Mouse (Mus musculus) cerebellum, adult 9-10 months (tissue): ENCODE measurements around the gene Clint1.

Experiments used
- DNase-seq: peaks from one replicate; pipeline ENCODE4 v3.0.0; 2022

The Clint1 gene

DNA sequence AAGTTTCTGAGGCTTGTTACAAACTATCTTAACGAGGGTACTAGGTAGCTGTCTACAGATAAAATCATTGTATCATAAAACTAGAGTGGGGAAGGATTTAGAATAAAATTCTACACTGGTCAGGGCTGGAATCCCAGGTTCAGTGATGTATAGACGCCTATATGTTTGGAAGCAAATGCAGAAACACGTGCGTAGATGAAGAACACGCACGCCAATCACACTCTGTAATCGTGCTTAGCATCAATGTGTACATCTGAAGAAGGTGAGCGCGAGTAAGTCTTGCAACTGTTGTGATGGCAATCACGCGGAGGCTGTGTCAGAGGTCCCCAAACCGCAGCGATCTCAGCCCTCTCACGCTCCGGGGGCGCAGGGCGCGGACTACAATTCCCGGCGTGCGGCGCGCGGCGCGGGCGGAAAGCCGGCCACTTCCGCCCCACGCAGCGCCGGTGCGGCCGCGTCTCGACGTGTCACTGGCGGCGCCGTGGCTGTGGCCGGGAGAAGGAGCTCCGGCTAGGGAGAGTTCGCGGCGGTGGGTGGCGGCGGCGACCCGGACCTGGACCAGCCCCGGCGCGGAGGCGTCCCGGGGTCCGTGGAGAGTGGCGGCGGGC lies at the start of gene Clint1:
Gene Clint1 (plus strand): TSS at position 536 of the 608 bp plus-strand sequence.
- DNase-seq, result peak; percentile 75

DNA sequence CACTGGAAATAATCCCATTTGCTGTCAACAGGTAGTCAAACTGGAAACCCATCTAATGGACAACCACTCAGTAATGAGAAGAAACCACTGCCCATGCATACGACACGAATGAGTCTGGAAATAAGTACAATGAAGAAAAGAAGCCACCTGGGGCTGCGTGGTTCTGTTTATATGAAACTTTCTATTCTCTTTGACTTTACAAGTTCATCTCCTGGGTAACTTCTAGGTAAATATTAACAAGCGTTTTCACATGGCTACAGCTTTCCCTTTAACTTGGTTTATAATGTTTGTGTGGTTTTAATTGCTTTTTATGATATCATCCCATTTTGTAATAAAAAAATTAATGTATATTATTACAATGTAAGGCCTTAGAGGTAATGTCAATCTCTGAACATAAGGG lies 47.8 kb upstream of the Clint1 start:
- no peak for DNase-seq

DNA sequence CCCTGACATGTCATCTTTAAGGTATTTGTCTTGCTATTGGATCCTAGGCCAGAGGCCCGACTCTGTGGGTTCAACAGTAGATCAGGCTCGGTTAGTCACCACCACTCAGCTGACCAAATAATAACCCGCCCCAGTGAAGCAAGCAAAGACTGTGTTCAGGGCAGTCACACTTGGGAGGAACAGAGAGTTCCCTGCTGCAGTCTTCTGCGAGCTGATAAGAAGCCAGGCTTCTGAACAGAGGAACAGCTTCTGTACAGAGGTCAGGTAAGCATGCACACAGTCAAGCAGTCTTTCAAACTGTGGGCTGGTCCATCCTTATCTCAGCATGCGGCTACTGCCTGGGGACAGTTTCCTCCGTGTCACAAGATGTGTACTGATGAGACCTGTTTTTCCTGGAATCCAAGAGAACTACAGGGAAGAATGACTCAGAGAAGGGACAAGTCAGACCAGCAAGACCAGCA lies 46.5 kb upstream of the Clint1 start:
- DNase-seq, result no peak

DNA sequence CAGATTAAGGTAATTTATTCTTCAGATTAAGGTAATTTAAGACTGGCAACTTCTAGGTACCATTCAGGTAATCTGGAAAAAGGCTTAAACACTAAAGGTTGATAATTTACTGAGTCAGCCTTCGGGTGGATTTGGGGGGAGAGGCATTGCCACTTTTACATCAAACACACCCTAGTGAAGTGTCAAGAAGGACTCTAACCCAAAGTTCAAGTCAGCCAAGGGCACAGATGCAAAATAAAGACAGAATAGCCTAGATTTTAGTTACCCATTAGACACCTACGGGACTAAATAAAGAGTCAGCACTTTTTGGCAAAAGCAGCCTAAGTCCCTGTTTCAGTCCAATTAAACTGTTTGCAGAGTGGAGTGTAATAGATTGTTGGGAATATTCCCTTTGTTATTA lies 46.0 kb upstream of the Clint1 start:
- DNase-seq, result no peak

DNA sequence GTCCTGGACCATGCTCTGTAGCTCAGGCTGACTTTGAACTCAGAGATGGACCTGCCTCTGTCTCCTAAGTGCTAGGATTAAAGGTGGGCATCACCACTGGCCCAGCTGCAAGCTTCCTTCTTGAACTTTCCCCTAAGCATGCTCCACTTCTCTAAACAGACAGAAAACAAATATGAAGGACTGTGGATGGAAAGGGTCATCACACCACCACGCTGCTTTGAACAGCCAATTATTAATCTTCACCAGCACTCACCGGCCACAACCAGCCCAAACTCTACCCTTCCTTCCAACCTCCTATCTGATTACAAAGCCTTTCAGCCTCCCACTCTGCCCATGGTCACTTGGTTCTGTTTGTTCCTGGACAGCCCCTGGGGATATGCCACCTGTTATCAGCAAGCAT lies 45.6 kb upstream of the Clint1 start:
- DNase-seq, result no peak

DNA sequence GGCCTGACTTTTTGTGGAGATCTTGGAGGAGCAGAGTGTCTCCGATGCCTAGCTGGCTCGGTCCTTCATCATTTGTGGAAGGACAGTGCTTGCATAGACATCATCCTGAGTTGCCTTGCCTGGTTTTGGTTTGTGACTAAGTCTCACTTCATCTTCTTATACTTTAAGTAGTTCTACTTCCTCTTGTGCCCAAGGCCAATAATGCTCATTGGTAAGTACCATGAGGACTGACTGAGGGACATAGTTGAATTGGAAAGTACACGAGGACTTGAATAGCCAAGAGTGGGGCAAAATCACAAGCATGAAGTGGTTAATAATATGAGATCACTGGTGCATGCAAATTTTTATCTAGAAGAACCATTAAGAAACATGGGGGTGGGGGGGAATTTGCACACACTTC lies 45.0 kb upstream of the Clint1 start:
- DNase-seq, result no peak

DNA sequence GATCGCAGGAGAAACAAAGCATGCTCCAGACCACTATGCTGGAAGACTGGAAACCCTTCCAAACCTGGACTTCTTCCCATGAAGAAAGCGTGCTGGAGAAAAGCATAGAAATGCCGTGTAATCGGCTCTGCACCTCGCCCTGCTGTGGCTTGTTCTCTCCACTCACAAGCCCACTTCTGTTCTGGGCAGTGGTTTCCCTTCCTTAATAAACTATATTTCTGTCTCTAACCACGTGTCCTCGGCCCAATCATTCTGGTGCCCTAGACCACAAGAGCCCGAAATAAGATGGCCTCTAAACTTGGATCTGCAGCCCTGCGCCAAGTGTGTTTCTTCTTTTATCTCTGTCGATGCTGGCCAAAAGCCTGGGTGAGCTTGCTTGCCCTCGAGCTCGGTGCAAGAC lies 44.0 kb upstream of the Clint1 start:
- no peak for DNase-seq

DNA sequence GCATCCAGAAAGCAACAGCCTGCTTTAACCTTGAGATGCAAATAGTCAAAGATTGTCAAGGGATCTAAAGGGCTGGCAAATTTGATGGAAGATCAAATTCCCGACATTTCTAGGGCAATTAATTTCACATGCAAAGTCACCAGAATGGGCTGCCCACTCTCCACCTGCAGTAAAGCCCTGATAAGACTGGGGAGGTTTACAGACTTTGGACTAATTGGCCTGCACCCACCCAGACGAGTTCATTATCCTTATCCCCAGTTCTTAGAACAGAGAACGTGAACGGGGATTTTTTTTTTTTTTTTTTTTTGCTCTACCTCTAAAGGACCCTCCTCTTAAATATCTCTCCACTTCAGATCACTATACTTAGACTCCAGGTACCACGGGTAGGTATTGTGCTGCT lies 42.4 kb upstream of the Clint1 start:
- DNase-seq, result no peak

DNA sequence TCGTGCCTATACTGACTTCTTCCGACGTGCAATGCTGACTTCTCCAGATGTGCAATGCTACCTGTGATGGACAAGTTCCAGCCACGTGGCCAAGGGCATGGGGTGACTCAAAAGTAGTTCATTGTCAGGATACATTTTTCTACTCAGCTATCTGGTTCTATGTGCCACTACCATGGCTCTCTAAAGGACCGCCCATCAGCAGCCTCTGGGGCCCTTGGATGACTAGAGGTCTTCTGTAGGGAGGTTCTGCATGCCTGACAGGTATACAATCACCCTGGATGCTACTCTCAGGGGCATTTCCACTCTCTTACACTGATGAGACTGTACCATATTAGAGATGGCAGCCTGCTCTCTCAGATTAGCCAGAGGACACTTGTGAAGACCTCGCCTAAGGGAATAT lies 41.8 kb upstream of the Clint1 start:
- DNase-seq, result no peak

DNA sequence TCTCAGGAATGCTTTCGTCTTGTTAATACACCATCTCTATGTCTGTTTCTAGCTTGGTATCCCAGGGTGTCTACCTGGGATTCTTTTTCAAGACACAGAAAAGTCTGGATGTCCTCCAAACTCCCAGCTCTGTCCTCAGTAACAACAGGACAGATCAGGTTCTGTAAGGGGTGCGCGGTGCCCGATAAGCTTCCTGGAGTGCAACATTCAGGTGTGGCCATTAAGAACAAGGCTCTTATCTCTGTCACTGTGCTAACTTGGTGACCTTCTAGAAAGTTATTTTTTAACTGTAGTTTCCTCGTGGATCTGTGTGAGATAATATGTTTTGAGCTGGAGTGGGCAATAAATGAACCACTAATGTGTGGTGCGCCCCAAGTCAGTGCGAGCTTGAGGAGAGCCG lies 41.0 kb upstream of the Clint1 start:
- no peak for DNase-seq

DNA sequence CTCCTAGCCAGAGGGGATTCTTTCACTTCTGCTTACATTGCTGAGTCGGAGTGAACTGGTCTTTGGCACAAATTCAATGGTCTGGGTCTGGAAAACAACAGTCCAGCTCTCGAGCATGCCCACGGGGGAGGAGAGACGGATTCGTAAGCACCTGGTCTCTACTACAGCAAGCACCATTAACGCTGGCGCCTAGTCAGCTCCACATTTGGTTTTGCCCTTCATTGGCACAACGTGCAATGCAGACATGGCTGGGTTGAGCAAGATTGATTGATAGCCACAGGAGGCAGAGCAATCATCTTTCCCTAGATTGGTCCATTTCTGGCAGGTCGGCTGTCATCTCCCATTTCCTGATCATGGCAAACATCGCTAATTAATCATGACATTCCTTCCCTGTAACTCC lies 36.2 kb upstream of the Clint1 start:
- no peak for DNase-seq

DNA sequence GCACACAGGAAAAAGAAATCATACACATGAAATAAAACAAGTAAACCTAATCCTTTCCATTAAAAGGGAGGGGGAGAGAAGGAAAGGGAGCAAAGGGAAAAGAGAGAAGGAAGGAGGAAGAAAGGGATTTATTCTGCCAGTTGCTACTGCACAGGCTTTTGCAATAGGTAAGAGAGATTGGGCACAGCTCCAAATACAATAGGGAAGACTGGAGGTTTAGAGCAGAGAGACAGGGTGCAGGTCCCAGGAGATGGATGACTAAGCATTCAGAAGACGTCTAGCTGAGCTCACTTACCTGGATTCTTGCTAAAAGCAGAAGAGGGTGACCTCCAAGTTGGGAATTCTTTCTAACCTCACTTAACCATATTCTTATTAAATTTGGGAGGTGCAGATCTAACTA lies 35.1 kb upstream of the Clint1 start:
- DNase-seq, result no peak

DNA sequence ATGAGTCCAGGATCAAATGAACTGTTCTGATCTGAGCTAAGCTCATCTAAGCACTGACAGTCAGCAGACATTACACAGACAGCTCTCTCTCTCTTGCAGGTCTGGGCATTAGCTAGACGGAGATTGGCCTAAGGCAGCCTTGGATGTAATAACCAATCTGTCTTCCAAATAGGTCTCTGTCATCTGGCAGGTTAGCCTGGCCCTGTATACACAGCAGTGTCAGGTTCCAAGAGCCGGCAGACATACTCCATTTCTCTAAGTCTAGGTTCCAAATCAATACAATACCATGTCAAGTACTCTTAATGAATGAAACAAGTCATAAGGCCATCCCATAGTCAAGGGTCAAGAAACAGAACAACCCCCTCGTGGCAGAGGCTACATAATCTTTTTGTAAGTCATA lies 33.9 kb upstream of the Clint1 start:
- no peak for DNase-seq

DNA sequence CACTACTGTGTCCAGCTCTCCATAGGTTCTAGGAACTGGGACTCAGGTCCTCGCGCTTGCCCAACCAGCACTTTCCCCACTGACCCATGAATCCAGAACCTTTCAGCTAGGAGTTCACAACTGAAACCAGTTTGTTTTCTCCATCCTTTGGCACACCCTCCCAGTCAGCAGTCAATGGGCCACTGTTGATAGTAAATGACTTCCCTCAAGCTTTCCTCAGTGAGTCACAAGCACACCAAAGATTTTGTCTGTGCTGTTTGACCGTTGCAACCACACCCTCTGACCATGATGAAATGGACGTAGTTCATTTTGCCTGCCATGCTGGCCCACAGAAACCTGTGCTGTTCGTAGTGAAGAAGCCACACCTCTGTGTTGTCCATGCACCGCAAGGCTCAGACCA lies 30.9 kb upstream of the Clint1 start:
- DNase-seq, result no peak

DNA sequence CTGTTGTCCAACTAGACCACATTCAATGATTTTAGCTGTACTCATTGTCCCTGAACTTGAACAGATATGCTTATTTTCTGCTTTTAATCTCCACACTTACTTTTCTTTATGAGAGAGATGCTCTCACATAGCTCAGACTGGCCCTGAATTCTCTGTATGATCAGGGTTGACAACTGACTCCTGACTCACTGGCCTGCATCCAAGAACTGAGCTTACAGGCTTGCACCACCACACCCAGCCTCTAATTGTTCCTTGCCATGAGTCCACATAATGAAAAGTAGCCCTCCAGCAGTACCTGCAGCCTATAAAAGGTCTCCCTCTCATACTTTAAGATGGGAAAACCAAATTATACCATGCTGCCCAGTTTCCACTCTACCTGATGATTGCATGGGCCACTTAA lies 21.7 kb upstream of the Clint1 start:
- DNase-seq, result no peak

DNA sequence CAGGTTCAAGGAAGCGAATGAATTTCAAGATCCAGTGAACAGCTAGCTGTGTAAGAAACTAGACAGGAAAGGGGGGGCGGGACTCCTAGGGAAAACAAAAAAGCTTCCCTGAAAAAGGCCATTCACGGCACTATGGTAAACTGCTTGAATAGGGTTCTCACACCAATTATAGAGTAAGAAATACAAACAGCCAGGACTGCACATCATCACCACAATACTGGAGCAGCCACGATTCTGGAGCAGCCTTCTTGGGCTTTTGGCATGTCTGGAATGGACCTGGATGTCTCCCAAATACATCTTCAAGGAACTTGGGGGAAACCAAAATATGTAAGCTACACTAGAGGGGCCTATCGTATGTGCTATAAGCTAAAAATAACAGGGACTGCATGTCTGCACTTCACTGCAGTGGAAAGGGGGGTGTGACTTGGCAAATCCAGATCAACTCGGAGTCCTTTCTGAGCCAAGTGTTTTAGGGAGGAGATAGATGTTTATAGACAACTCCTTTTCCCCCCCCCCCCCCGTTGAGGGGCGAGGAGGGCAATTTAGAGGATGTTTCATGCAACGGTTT lies 21.0 kb upstream of the Clint1 start:
- no peak for DNase-seq

DNA sequence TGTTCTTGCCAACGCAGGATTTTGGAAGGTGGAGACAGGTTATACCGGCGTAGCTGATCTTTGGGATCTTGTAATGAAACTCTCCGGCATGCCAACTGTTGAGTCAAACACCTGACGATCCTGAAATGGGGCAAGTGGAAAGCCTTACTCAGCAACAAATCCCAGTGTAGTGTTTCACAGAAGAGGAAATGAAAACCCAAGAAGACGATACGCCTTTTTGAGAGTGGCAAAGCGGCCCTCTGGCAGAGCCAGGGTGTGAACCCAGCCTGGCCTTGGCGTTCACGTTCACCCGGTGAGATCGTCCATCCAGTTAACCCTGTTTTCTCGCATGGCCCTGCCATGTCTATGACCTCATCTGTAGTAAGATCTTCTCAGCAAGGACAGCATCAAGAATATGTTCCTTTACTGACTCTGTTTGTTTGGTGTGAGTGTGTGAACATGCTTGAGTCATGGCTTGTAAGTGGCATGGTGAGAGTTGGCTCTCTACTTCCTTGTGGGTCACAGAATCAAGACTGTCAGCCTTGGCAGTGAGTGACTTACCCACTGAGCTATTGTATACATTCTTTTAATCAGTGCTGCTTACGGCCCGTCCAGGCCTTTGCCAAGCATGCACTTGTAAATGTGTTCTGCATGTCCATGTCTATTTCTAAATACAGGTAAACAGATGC lies 20.2 kb upstream of the Clint1 start:
- no peak for DNase-seq

DNA sequence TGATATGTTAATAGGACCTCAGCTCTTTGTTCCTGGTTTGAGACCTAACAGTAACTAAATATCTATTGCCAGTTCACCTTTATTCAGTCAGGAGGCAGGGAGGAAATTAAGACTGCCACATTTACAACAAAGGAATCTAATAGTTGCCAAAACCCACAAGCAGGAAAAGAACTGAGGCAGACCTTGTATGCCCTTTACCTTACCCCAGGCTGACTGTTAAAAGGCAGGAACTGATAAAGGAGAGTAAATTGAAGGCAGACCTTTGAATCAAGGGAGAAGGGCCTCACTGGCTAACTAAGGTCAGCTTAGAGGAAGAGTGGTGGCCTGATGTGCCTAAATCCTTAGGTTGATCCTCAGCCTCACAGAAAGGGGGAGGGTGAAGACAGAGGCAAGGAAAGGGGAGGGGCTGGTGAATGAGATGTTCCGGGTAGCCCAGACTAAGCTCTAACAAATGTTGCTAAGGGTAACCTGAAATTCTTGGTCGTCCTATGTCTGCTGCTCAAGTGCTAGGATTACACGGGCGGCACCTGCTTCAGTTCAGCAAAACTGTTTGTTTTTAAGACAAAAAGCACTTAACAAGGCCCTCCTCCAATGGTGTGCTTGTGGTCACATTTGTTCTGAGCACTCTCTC lies 16.1 kb upstream of the Clint1 start:
- DNase-seq, result no peak

DNA sequence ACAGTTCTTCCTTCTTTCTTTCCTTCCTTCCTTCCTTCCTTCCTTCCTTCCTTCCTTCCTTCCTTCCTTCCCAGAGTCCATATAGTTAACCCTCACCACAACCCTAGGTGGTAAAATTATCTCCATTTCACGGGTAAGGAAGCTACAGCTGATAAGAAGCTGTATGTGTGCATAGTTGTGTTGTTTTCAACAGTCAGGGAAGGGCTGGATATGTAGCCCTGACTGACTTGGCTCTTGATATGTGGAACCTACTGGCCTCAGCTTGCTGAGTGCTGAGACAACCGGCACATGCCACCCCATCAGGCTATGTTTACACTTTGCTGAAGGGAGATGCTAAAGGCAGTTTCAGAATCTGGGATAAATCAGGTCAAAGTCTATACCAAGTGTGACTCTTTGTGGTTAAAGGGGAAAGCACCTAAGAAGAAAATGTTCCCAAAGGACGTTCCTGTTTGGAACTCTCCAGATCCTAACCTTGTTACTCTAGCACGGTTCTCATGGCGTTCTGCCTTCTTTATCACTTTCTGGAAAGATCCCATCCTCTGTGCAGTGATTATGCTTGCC lies 14.5 kb upstream of the Clint1 start:
- DNase-seq, result no peak

DNA sequence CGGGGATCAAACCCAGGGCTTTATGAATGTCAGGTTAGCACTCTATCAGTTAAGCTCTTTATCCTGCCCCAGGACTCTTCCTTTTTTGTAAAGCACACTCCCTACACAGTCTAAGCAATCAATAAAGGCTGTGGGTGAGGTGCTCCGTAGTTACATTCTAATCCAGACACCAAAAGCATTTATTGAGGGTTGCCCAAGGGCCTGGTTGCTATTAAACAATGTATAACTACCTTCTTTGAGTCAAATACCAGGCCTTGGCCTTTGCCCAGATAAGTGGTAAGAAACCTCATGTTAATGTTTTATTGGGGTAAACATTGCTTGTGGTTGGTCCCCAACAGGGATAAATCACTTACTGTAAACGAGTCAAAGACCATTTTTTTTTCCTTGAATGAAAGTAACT lies 13.4 kb upstream of the Clint1 start:
- no peak for DNase-seq

DNA sequence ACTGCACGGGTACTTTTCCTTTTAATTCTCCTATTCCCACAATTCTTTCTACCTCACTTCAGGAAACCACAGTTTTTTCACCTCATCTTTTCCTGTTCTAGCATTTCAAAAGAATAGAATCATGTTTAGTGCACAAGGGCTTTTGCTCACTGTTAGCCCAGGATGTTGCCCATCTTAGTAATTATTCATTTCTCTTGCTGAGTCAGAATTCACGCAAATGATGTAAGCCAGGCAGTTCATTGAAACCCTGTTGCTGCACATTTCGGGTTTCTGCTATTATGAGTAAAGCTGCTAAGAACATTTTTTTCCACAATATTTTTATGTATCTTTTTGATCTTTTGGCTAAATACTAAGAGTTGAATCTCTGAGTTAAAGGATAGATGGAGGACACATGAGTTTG lies 11.5 kb upstream of the Clint1 start:
- DNase-seq, result no peak

DNA sequence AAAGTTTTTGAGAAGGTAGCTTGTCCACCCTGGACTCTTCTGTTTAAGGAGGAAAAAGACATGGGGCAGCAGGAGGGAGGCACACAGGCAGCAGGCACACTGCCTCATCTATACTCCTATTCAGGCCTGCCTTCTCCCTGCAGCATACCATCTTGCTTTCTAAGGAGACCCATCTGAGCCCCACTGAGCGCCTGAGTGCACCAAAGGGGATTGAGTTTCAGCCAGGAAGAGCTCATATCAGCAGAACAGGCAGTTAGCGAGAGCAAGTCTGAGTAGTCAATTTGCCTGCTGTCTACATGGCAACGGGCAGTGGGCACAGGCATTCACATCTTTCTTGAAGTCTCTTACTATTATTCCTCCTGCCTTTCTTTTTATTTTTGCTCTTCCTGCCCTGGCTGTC lies 5.8 kb upstream of the Clint1 start:
- DNase-seq, result no peak

DNA sequence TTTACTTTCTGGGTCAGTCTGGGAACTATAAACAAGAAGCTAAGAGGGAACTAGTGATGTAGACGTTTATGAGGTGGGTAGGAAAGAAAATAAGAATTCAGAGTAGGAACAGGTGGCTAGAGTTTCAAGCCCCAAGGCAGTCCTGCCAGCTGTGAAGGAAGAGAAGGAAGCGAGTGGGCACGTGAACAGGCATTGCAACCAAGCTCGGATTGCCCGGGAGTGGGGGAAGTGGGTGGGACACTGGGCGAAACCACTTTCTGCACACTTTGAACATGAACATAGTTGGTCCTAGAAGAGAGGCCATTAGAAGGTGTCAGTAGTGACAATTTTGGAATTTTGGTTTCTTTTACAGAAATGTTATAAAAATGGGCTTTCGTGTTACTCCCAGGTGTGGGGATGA lies 4.3 kb upstream of the Clint1 start:
- DNase-seq, result no peak

DNA sequence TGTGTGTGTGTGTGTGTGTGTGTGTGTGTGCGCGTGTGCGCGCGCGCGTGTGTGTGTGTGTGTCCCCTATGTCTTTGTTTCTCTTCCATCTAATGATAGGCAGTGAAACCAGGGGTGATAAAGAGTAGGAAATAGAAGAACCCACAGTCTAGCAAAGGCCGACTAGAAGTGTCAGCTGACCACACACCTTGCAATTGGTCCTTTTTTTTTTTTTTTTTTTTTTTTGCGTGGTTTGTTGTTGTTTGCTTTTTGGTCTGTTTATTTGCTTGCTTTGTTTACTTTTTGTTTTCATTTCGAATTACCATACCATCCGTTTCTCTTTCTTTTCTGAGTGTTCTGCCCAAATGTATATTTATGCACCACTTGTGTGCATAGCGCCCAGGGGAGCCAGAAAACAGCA lies 3.6 kb upstream of the Clint1 start:
- DNase-seq, result no peak
